Mouse (Mus musculus) embryo, embryonic 10 days (tissue): ENCODE measurements around the gene Helt.
A peak's percentile ranks its signal among the peaks of the same experiment; 100 is the strongest.
"Not testable (repeated sequence)": the region's sequence is repeated elsewhere in the genome, so short reads cannot be mapped to it uniquely, and the experiment has no call there.

ENCODE experiments used
- DNase-seq: peaks from one replicate; pipeline ENCODE4 v3.0.0-alpha.2; 2015; ENCODE audit warnings: low spot score

Gene Helt

DNA sequence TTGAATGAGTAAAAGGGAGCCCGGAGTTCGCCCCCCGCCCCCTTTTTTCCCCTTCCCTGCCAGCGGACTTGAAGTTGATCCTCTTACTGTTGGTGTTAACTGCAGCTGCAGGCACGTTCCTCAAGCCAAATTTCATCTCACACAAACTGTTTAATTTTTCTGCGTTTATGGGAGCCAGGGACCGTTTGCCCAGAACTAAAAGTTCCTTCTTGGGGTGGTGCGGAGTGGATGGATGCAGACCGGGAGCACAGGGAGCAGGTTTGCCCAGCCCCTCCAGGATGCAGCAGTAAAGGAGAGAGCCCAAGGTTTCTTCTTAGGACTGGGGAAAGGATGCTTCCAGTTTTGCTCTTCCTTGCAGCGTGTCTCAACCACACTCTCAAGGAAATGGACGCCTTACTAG is 2.1 kb upstream of the Helt start:
- DNase-seq: no peak

DNA sequence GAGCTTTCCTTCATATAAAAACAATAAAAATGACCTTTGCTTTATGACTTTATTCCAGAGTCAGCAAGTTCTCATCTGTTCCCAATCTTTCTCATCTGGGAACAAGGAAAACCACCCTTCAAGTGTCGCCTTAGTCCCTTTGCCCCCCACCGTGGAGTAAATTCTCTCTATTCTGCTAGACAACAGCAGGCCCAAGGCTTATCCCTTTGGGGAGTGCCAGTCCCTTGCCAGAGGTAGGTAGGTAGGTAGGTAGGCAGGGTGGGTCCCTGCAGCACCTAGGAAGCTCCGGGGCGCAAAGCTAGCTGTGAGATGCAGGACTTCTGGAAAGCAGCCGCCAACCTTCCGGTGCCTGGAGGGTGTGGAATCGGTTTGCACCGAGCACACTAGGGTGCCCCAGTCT is 1.5 kb upstream of the Helt start:
- no peak for DNase-seq

GRCm38 (mm10) chr8:46295101-46295534 is 647 bp upstream of the Helt start:
- DNase-seq: peak; percentile 49

GRCm38 (mm10) chr8:46293741-46294151 is 725 bp downstream of the Helt start:
- DNase-seq: peak; percentile 23

DNA sequence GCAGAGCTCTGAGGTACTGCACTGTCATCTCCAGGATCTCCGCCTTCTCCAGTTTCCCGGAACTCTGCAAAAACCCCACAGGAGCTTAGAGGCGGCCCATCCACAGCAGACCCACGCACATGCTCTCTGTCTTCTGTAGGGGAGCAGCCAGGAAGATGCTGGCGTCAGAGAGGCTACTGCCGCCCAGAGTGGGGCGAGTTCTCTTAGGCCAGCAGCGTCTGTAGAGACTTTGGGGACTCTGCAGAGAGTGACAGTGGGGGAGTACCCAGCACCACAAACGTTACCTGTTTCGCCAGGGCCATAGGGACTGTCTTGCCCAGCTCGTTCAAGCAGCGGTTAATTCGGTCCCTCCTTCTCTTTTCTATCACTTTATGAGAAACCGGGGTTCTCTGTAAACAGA is 1.3 kb downstream of the Helt start:
- DNase-seq: no peak

- DNase-seq: no peak
These were observed 2.4 kb downstream of the Helt start for GRCm38 (mm10) chr8:46291931-46292675.

DNA sequence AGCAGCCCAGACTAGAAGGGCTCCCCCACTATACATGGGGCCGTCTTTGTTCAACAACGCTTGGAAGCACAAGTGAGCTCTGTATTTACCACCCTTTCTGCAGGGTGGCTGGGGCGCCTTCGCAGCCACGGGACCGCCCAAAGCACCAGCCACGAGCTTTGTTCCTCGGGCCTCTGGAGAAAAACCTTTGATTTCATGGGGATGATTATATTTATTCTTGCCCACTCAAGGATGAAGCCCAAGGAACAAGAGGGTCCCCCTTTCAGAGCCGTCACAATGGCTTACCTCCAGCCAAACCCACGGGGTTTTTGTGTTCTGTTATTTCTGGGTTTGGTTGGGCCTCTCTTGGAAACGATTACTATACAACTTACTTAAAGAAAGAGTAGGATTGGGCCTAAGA is 5.2 kb downstream of the Helt start:
- peak; percentile 17 for DNase-seq

GRCm38 (mm10) chr8:46288021-46288420 is 6.5 kb downstream of the Helt start:
- no peak for DNase-seq

- no peak for DNase-seq
These were observed 8.5 kb downstream of the Helt start for GRCm38 (mm10) chr8:46285980-46286379.

GRCm38 (mm10) chr8:46281536-46281935 is 12.9 kb downstream of the Helt start:
- peak; percentile 84 for DNase-seq

GRCm38 (mm10) chr8:46276939-46277338 is 17.5 kb downstream of the Helt start:
- DNase-seq: no peak

DNA sequence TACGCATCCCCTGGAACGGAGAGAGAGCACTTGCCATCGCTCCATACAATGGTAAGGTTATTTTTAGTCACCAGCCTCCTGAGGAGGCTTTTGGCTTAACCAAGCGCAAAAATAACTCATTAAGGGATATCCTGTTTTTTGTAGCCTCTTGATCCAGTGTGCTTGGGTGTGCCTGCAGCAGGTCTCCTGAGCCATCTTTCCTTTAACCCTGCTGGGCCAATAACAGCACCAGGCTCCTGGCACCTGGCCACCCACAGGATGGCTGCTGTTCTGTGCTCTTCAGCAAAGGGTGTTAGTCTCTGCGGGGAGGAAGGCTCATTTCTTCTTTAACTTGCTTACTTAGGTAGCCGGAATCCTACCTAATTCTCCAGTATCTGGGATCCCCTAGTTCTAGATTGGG is 23.7 kb downstream of the Helt start:
- no peak for DNase-seq

- DNase-seq: no peak
These were observed 24.3 kb downstream of the Helt start for GRCm38 (mm10) chr8:46270147-46270546.

- no peak for DNase-seq
These were observed 27.7 kb downstream of the Helt start for GRCm38 (mm10) chr8:46266801-46267200.

- DNase-seq: not testable (repeated sequence)
These were observed 30.3 kb downstream of the Helt start for GRCm38 (mm10) chr8:46264206-46264605.

GRCm38 (mm10) chr8:46257921-46258682 is 36.4 kb downstream of the Helt start:
- no peak for DNase-seq

GRCm38 (mm10) chr8:46252456-46252855 is 42.0 kb downstream of the Helt start:
- no peak for DNase-seq

GRCm38 (mm10) chr8:46251561-46251960 is 42.9 kb downstream of the Helt start:
- peak; percentile 54 for DNase-seq

DNA sequence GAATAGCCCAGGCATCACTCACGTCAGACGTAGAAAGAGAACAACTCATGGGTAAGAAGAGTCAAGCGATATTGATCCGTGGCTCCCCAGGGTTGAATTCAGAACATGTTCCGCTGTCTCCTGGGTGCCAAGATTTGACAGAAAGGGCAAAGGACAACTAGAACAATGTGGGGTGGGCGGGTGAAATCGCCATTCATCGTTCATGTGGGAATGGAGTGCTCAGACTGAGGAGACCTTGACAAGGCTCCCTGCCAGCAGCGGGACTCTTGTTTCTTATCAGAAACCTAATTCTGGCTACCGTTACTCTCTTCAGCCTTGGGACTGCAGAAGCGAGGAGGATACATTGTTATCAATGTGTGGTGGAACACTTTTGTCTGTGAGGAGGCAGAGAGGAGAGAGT is 48.1 kb downstream of the Helt start:
- peak; percentile 76 for DNase-seq

- DNase-seq: no peak
These were observed 51.5 kb downstream of the Helt start for GRCm38 (mm10) chr8:46242946-46243345.
